Mouse (Mus musculus) lung, adult 2 months (tissue): ENCODE measurements at regions not wholly inside any gene's neighbourhood (a gene's known extent, or its start where the extent isn't known, plus 50 kb on each side); places are given as distances from the start of the nearest gene placed in this dataset.

Experiments
- CTCF ChIP-seq: fragments of 200-500 bp; IDR thresholded peaks from 2 replicates; pipeline ENCODE4 v1.5.1; 2011; ENCODE audit warnings: mild to moderate bottlenecking, low read length, control low read depth; ENCODE audit not compliant: insufficient read depth
- POLR2A ChIP-seq: fragments of 200-500 bp; IDR thresholded peaks from 2 replicates; pipeline ENCODE4 v1.6.1; 2011; ENCODE audit warnings: low read depth, mild to moderate bottlenecking, control low read depth, low read length, borderline replicate concordance; ENCODE audit errors: extremely low read depth

- TF ChIP-seq CTCF, result no peak
- no peak for TF ChIP-seq POLR2A
These were observed 209.0 kb upstream of the Rnf219 start for GRCm38 (mm10) chr14:104731319-104731995.
